In the genomic region with DNA sequence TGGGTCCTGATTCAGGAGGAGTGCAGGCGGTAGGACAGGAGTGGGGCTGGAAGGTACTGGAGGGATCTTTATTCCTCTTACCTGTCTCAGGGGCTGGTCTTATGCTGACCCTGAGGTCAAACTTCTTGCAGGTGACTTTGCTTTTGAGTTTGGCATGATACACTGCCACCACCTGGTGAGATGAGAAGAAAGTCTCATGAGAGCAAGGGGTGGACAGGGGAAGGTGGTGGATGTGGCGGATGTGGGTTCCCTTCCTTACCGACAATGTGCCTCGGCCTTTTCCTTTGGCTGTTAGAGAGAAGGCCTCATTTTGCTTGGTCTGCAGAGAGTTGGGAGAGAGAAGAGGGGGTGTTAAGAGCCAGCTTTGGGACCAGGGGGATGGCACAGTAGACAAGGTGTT, we compare ENCODE assay signal across 16 mouse cellular contexts. TPM values are rescaled to one million over a fixed set of nuclear protein-coding genes. Genes with fewer than 3 reads are reported as not detected.
DNase-seq lines count a peak whose midpoint lies in the region; ATAC-seq and TF ChIP-seq lines count a peak whose summit lies in the region.
"Had no signal": no experiment of that assay in that cellular context is flagged by ENCODE, and none has a peak within 500 bp of the region (broad histone marks: within the 10 kb centered on the region; RNA-seq: fewer than 3 reads in every experiment).

No protein-coding gene starts in this region.

- H3K9ac ChIP-seq in midbrain, postnatal 0 days (replicated peaks; ENCODE audit: low read length, poor library complexity, severe bottlenecking): no peak overlapping the region
- H3K9ac ChIP-seq: hindbrain, embryonic 14.5 days; midbrain, embryonic 12.5 days; neural tube, embryonic 12.5 days had no signal

- no peaks in the 10 kb centered on the region for H3K27me3 ChIP-seq in midbrain, postnatal 0 days (ENCODE audit: insufficient read depth, low read length)
- no peaks in the 10 kb centered on the region for H3K27me3 ChIP-seq in midbrain, embryonic 10.5 days (ENCODE audit: low read depth, poor library complexity, severe bottlenecking)
- H3K27me3 ChIP-seq: midbrain, embryonic 12.5 days; neural tube, embryonic 12.5 days had no signal

- WGBS in midbrain, postnatal 0 days: 84% methylated on average over 4 of the region's 4 CpGs
- 70% methylated on average over 4 of the region's 4 CpGs for WGBS in midbrain, embryonic 10.5 days

- no peak for ATAC-seq in midbrain, postnatal 0 days (ENCODE audit: low FRiP score)
- peak; percentile 92 for ATAC-seq in activated CD4-positive, CD25-positive, alpha-beta regulatory T cell, adult 4 months

- no peak overlapping the region for H3K4me3 ChIP-seq in midbrain, postnatal 0 days (ENCODE audit: low read depth, low read length)
- H3K4me3 ChIP-seq in midbrain, embryonic 10.5 days: no peak overlapping the region
- H3K4me3 ChIP-seq: erythroblast, embryonic 14.5 days; heart, embryonic 10.5 days; midbrain, embryonic 12.5 days; neural tube, embryonic 12.5 days had no signal

- H3K9me3 ChIP-seq in midbrain, postnatal 0 days (ENCODE audit: low read length): no peaks in the 10 kb centered on the region
- no peaks in the 10 kb centered on the region for H3K9me3 ChIP-seq in midbrain, embryonic 10.5 days (replicated peaks)
- H3K9me3 ChIP-seq: heart, embryonic 10.5 days; midbrain, embryonic 12.5 days; neural tube, embryonic 12.5 days had no signal

- no peaks in the 10 kb centered on the region for H3K36me3 ChIP-seq in midbrain, postnatal 0 days (ENCODE audit: insufficient read depth, low read length)
- H3K36me3 ChIP-seq in midbrain, embryonic 10.5 days: no peaks in the 10 kb centered on the region
- H3K36me3 ChIP-seq: heart, embryonic 10.5 days; midbrain, embryonic 12.5 days; neural tube, embryonic 12.5 days had no signal

- H3K27ac ChIP-seq in midbrain, postnatal 0 days (ENCODE audit: low read depth, low read length): no peak overlapping the region
- no peak overlapping the region for H3K27ac ChIP-seq in midbrain, embryonic 10.5 days (replicated peaks)
- H3K27ac ChIP-seq: heart, embryonic 10.5 days; hindbrain, embryonic 14.5 days; midbrain, embryonic 12.5 days; neural tube, embryonic 12.5 days had no signal

- peak; percentile 32; the same call in 1 of the 2 replicates for TF ChIP-seq CTCF in midbrain, postnatal 0 days (IDR thresholded peaks at IDR 0.05)

- no peak for DNase-seq in midbrain, postnatal 0 days (ENCODE audit: low spot score)
- no peak for DNase-seq in midbrain, embryonic 10.5 days (ENCODE audit: low spot score)
- peak; percentile 32 to 47 for DNase-seq in natural killer cell, adult 2 months (ENCODE audit: low spot score in 2 of 2)
- DNase-seq in yolk sac, embryonic 10.5 days (ENCODE audit: low spot score): peak; percentile 37
- DNase-seq in left cerebral cortex, postnatal 25 days (ENCODE audit: low spot score in 2 of 2): no peak
- no peak for DNase-seq in gastrocnemius, adult 18-20 months (ENCODE audit: low spot score)
- DNase-seq: right cerebral cortex, adult 18-20 months had no signal

- H3K4me1 ChIP-seq in midbrain, postnatal 0 days (ENCODE audit: insufficient read depth, low read length): no peaks in the 10 kb centered on the region
- H3K4me1 ChIP-seq in midbrain, embryonic 10.5 days: no peaks in the 10 kb centered on the region
- H3K4me1 ChIP-seq: heart, embryonic 10.5 days; midbrain, embryonic 12.5 days; neural tube, embryonic 12.5 days had no signal

- intact Hi-C loops in left cerebral cortex, postnatal 25 days (cut with DNase I): no loop called here

- no peak overlapping the region for H3K4me2 ChIP-seq in midbrain, postnatal 0 days (ENCODE audit: low read depth, low read length, poor library complexity, severe bottlenecking)
- H3K4me2 ChIP-seq: hindbrain, embryonic 14.5 days; midbrain, embryonic 12.5 days; neural tube, embryonic 12.5 days had no signal

RNA-seq across cellular contexts. Expression of a gene that starts 15.4 kb away (rescaled TPM):
- not detected in 2 replicates for total RNA-seq in midbrain, postnatal 0 days (2014; rRNA removed)
- not detected in 2 replicates for polyA plus RNA-seq in midbrain, postnatal 0 days (2015; fragmentation: Nextera tagmentation; extraction: Ambion mirVana)
- 0.06 and 0.21 TPM in 2 replicates for polyA plus RNA-seq in midbrain, embryonic 10.5 days (2016; fragmentation: Nextera tagmentation; extraction: Ambion mirVana)
- 10 to 100 TPM in 1 of 2 experiments, 1 to 10 TPM in 1; 7.9 to 12.8 TPM for polyA plus RNA-seq in activated CD4-positive, CD25-positive, alpha-beta regulatory T cell, adult 4 months (2017; shearing (Covaris generic))
- not detected for total RNA-seq in left cerebral cortex, postnatal 25 days (2021)
- total RNA-seq in gastrocnemius, adult 18-20 months (2021): not detected
- polyA plus RNA-seq: cortical plate, adult 2 months had no signal

RNA-seq across cellular contexts. Expression of a gene that starts 18.6 kb away (rescaled TPM):
- 0.49 and 8.6 TPM in 2 replicates for total RNA-seq in midbrain, postnatal 0 days (2014; rRNA removed)
- 1.7 and 2.9 TPM in 2 replicates for polyA plus RNA-seq in midbrain, postnatal 0 days (2015; fragmentation: Nextera tagmentation; extraction: Ambion mirVana)
- 0.07 TPM in 1 of 2 replicates, not detected in the other for polyA plus RNA-seq in midbrain, embryonic 10.5 days (2016; fragmentation: Nextera tagmentation; extraction: Ambion mirVana)
- under 1 TPM in 1 of 2 experiments, not detected in 1; 0.41 TPM for polyA plus RNA-seq in activated CD4-positive, CD25-positive, alpha-beta regulatory T cell, adult 4 months (2017; shearing (Covaris generic))
- under 1 TPM; 0.41 to 0.48 TPM for total RNA-seq in left cerebral cortex, postnatal 25 days (2021)
- total RNA-seq in gastrocnemius, adult 18-20 months (2021): 10 to 100 TPM; 23.2 to 26.2 TPM

RNA-seq across cellular contexts. Expression of a gene that starts 38.9 kb away (rescaled TPM):
- 19.2 and 20.9 TPM in 2 replicates for total RNA-seq in midbrain, postnatal 0 days (2014; rRNA removed)
- polyA plus RNA-seq in midbrain, postnatal 0 days (2015; fragmentation: Nextera tagmentation; extraction: Ambion mirVana): 22.6 and 23.1 TPM in 2 replicates
- 23.9 and 26.0 TPM in 2 replicates for polyA plus RNA-seq in midbrain, embryonic 10.5 days (2016; fragmentation: Nextera tagmentation; extraction: Ambion mirVana)
- 10 to 100 TPM; 46.4 to 55.8 TPM for polyA plus RNA-seq in activated CD4-positive, CD25-positive, alpha-beta regulatory T cell, adult 4 months (2017; shearing (Covaris generic))
- total RNA-seq in left cerebral cortex, postnatal 25 days (2021): 10 to 100 TPM; 21.5 to 24.0 TPM
- 10 to 100 TPM; 22.6 to 25.4 TPM for total RNA-seq in gastrocnemius, adult 18-20 months (2021)

RNA-seq across cellular contexts. Expression of a gene that starts 39.9 kb away (rescaled TPM):
- 3.8 and 5.5 TPM in 2 replicates for total RNA-seq in midbrain, postnatal 0 days (2014; rRNA removed)
- 5.4 and 5.5 TPM in 2 replicates for polyA plus RNA-seq in midbrain, postnatal 0 days (2015; fragmentation: Nextera tagmentation; extraction: Ambion mirVana)
- 34.0 and 42.1 TPM in 2 replicates for polyA plus RNA-seq in midbrain, embryonic 10.5 days (2016; fragmentation: Nextera tagmentation; extraction: Ambion mirVana)
- 1 to 10 TPM; 1.7 to 2.5 TPM for polyA plus RNA-seq in activated CD4-positive, CD25-positive, alpha-beta regulatory T cell, adult 4 months (2017; shearing (Covaris generic))
- total RNA-seq in left cerebral cortex, postnatal 25 days (2021): 1 to 10 TPM; 6.5 to 7.3 TPM
- total RNA-seq in gastrocnemius, adult 18-20 months (2021): 100 to 1,000 TPM; 142 to 174 TPM

RNA-seq across cellular contexts. Expression of a gene that starts 59.8 kb away (rescaled TPM):
- 0.82 TPM in 1 of 2 replicates, not detected in the other for total RNA-seq in midbrain, postnatal 0 days (2014; rRNA removed)
- polyA plus RNA-seq in midbrain, postnatal 0 days (2015; fragmentation: Nextera tagmentation; extraction: Ambion mirVana): 1.2 and 1.4 TPM in 2 replicates
- polyA plus RNA-seq in midbrain, embryonic 10.5 days (2016; fragmentation: Nextera tagmentation; extraction: Ambion mirVana): 0.27 TPM in 1 of 2 replicates, not detected in the other
- polyA plus RNA-seq in activated CD4-positive, CD25-positive, alpha-beta regulatory T cell, adult 4 months (2017; shearing (Covaris generic)): 1 to 10 TPM; 1.1 to 2.1 TPM
- under 1 TPM in 1 of 2 experiments, not detected in 1; 0.44 TPM for total RNA-seq in left cerebral cortex, postnatal 25 days (2021)
- total RNA-seq in gastrocnemius, adult 18-20 months (2021): not detected
- total RNA-seq: adrenal gland, adult 18-20 months had no signal
- polyA plus RNA-seq: erythroblast, embryonic 14.5 days; heart, embryonic 10.5 days; liver, embryonic 16.5 days; neural tube, embryonic 12.5 days had no signal

Comparison
In these comparisons a context has a peak if more than half of its experiments do, and no peak if none do; other contexts are left out.
1. DNase-seq: peak in natural killer cell, adult 2 months (2 of 2) and yolk sac, embryonic 10.5 days (single experiment); none in midbrain, postnatal 0 days (single experiment), midbrain, embryonic 10.5 days (single experiment), left cerebral cortex, postnatal 25 days (0 of 2) and gastrocnemius, adult 18-20 months (single experiment).